Mouse (Mus musculus): ENCODE measurements at regions not wholly inside any gene's neighbourhood (a gene's known extent, or its start where the extent isn't known, plus 50 kb on each side); places are given as distances from the start of the nearest gene placed in this dataset.

DNA sequence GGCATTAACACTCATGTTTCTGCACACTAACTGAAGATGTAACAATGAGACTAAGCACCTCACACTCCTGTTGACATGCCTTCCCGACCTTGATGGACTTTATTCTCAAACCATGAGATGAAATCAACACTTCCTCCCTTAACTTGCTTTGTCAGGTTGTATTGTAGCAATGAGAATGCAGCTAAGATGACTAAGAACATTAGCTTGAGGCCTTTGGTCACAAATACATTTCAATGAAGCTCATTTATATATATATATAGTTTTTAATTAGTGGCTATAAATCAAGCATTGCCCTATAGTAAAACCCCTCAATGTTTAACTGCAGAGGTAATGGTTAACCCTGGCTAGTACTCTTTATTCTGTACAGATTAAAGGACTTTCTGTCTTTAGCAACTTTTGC is 143.2 kb downstream of the Iqub start:
- Histone ChIP-seq H3K4me1 (ENCODE audit: control insufficient read depth in 2 of 2, insufficient read depth in 2 of 2, low read length in 2 of 2, poor library complexity in 1 of 2) (no peaks in the 10 kb centered on the region), H3K36me3 (ENCODE audit: control insufficient read depth, insufficient read depth, low read length, poor library complexity, severe bottlenecking) (no peaks in the 10 kb centered on the region), H3K9ac (ENCODE audit: insufficient read depth, low read depth, low read length, poor library complexity, severe bottlenecking) (no peak overlapping the region), H3K4me3 (ENCODE audit: insufficient read depth in 1 of 2, low read depth in 1 of 2, low read length in 2 of 2, poor library complexity in 1 of 2, severe bottlenecking in 1 of 2) (no peak overlapping the region), H3K27ac (ENCODE audit: insufficient read depth, low read depth, low read length, poor library complexity, severe bottlenecking) (no peak overlapping the region), H3K9me3 (ENCODE audit: control insufficient read depth, insufficient read depth, low read depth, low read length) (no peaks in the 10 kb centered on the region)
- in situ Hi-C loops (cut with MboI; ENCODE audit: low sequenced_read_pairs in 2 of 2, unreplicated experiment in 2 of 2), result no loop called here
- no peak for DNase-seq (ENCODE audit: low read depth, low spot score)
- TF ChIP-seq HCFC1 (IDR thresholded peaks at IDR 0.05; ENCODE audit: borderline replicate concordance, insufficient read depth, low read length) (no peak), ZC3H11A (IDR thresholded peaks at IDR 0.05; ENCODE audit: borderline replicate concordance, low read depth, low read length) (no peak), CHD2 (IDR thresholded peaks at IDR 0.05; ENCODE audit: low read depth, low read length) (no peak), ZNF384 (IDR thresholded peaks at IDR 0.05; ENCODE audit: low read depth, low read length) (no peak), MAFK (IDR thresholded peaks at IDR 0.05; ENCODE audit: insufficient read depth, low read depth, low read length) (no peak)

- Histone ChIP-seq H3K27ac (ENCODE audit: insufficient read depth, low read depth, low read length, poor library complexity, severe bottlenecking) (no peak overlapping the region), H3K9me3 (ENCODE audit: control insufficient read depth, insufficient read depth, low read depth, low read length) (no peaks in the 10 kb centered on the region), H3K4me1 (ENCODE audit: control insufficient read depth in 2 of 2, insufficient read depth in 2 of 2, low read length in 2 of 2, poor library complexity in 1 of 2) (0 out of 4 replicates have a peak, but pooled peaks cover 0 to 1% of the 10 kb centered on the region in 2 experiments), H3K36me3 (ENCODE audit: control insufficient read depth, insufficient read depth, low read length, poor library complexity, severe bottlenecking) (no peaks in the 10 kb centered on the region), H3K9ac (ENCODE audit: insufficient read depth, low read depth, low read length, poor library complexity, severe bottlenecking) (no peak overlapping the region), H3K4me3 (ENCODE audit: insufficient read depth in 1 of 2, low read depth in 1 of 2, low read length in 2 of 2, poor library complexity in 1 of 2, severe bottlenecking in 1 of 2) (no peak overlapping the region)
- in situ Hi-C loops (cut with MboI; ENCODE audit: low sequenced_read_pairs in 2 of 2, unreplicated experiment in 2 of 2), result no loop called here
- TF ChIP-seq HCFC1 (IDR thresholded peaks at IDR 0.05; ENCODE audit: borderline replicate concordance, insufficient read depth, low read length) (no peak), ZNF384 (IDR thresholded peaks at IDR 0.05; ENCODE audit: low read depth, low read length) (no peak), MAFK (IDR thresholded peaks at IDR 0.05; ENCODE audit: insufficient read depth, low read depth, low read length) (no peak), CHD2 (IDR thresholded peaks at IDR 0.05; ENCODE audit: low read depth, low read length) (no peak), ZC3H11A (IDR thresholded peaks at IDR 0.05; ENCODE audit: borderline replicate concordance, low read depth, low read length) (peak; percentile 86)
- DNase-seq (ENCODE audit: low read depth, low spot score), result peak; percentile 38
These were observed 164.0 kb downstream of the Iqub start for GRCm38 (mm10) chr6:24350882-24351281.

DNA sequence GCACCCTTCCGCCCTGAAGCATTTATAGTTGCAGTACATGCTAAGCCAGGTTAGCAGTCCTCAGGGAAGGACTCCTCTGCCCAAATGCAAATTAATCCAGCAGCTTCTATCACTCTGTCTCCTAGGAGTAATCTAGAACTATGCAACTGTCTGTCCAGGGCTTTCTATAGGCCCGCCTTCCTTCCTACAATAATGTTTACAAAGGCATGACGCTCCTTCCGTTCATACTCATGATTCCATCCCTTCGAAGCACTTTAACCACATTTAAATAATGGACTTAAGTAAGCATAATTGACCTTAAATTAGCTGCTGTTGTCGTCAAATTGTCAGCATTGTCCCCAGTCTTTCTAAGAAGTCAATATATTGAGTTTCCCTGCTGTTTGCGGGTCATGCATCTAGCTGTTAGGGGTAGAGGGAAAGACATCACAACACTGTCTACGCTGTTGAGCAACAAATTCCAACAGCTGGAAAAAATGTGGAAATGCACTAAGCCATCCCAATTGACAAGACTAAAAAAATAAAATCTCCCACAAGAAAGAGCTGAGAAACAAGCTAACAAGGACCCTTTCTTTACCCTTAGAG is 166.3 kb downstream of the Iqub start:
- TF ChIP-seq ZC3H11A (IDR thresholded peaks at IDR 0.05; ENCODE audit: borderline replicate concordance, low read depth, low read length) (no peak), MAFK (IDR thresholded peaks at IDR 0.05; ENCODE audit: insufficient read depth, low read depth, low read length) (no peak)
- Histone ChIP-seq H3K9me3 (ENCODE audit: control insufficient read depth, insufficient read depth, low read depth, low read length) (no peaks in the 10 kb centered on the region), H3K4me1 (ENCODE audit: control insufficient read depth in 2 of 2, insufficient read depth in 2 of 2, low read length in 2 of 2, poor library complexity in 1 of 2) (0 out of 4 replicates have a peak, but pooled peaks cover 0 to 1% of the 10 kb centered on the region in 2 experiments), H3K4me3 (ENCODE audit: insufficient read depth in 1 of 2, low read depth in 1 of 2, low read length in 2 of 2, poor library complexity in 1 of 2, severe bottlenecking in 1 of 2) (no peak overlapping the region), H3K36me3 (ENCODE audit: control insufficient read depth, insufficient read depth, low read length, poor library complexity, severe bottlenecking) (peaks cover 5% of the 10 kb centered on the region; the same call in 1 of the 2 replicates), H3K9ac (ENCODE audit: insufficient read depth, low read depth, low read length, poor library complexity, severe bottlenecking) (no peak overlapping the region), H3K27ac (ENCODE audit: insufficient read depth, low read depth, low read length, poor library complexity, severe bottlenecking) (no peak overlapping the region)
- in situ Hi-C loops (cut with MboI; ENCODE audit: low sequenced_read_pairs in 2 of 2, unreplicated experiment in 2 of 2), result no loop called here
- DNase-seq (ENCODE audit: low read depth, low spot score), result no peak

- in situ Hi-C loops (cut with MboI; ENCODE audit: low sequenced_read_pairs in 2 of 2, unreplicated experiment in 2 of 2), result no loop called here
- Histone ChIP-seq H3K9me3 (ENCODE audit: control insufficient read depth, insufficient read depth, low read depth, low read length) (no peaks in the 10 kb centered on the region), H3K36me3 (ENCODE audit: control insufficient read depth, insufficient read depth, low read length, poor library complexity, severe bottlenecking) (peaks cover 8% of the 10 kb centered on the region), H3K4me1 (ENCODE audit: control insufficient read depth in 2 of 2, insufficient read depth in 2 of 2, low read length in 2 of 2, poor library complexity in 1 of 2) (0 out of 4 replicates have a peak, but pooled peaks cover 0 to 1% of the 10 kb centered on the region in 2 experiments), H3K4me3 (ENCODE audit: insufficient read depth in 1 of 2, low read depth in 1 of 2, low read length in 2 of 2, poor library complexity in 1 of 2, severe bottlenecking in 1 of 2) (no peak overlapping the region), H3K27ac (ENCODE audit: insufficient read depth, low read depth, low read length, poor library complexity, severe bottlenecking) (no peak overlapping the region), H3K9ac (ENCODE audit: insufficient read depth, low read depth, low read length, poor library complexity, severe bottlenecking) (no peak overlapping the region)
- TF ChIP-seq HCFC1 (IDR thresholded peaks at IDR 0.05; ENCODE audit: borderline replicate concordance, insufficient read depth, low read length) (no peak), MAFK (IDR thresholded peaks at IDR 0.05; ENCODE audit: insufficient read depth, low read depth, low read length) (no peak)
- no peak for DNase-seq (ENCODE audit: low read depth, low spot score)
These were observed 167.0 kb downstream of the Iqub start for GRCm38 (mm10) chr6:24347745-24348480.
